9 mouse cellular contexts compared by ENCODE assay signal in genomic region chr17:75110252-75111205, GRCm38 (mm10).
DNase-seq lines count a peak whose midpoint lies in the region; ATAC-seq and TF ChIP-seq lines count a peak whose summit lies in the region.
"Had no signal": no experiment of that assay in that cellular context is flagged by ENCODE, and none has a peak within 500 bp of the region (broad histone marks: within the 10 kb centered on the region; RNA-seq: fewer than 3 reads in every experiment).

No protein-coding gene starts in this region.

- TF ChIP-seq CTCF in Patski (IDR thresholded peaks at IDR 0.05) = no peak
- TF ChIP-seq CTCF in intestine, postnatal 0 days (IDR thresholded peaks at IDR 0.05; ENCODE audit: low read depth) = no peak
- TF ChIP-seq CTCF in midbrain, postnatal 0 days (IDR thresholded peaks at IDR 0.05) = no peak

- no peak for ATAC-seq in heart, embryonic 11.5 days (replicated peaks; ENCODE audit: insufficient number of reproducible peaks, low FRiP score, low TSS enrichment)
- peak; percentile 96 for ATAC-seq in Patski
- ATAC-seq in intestine, postnatal 0 days = peak; percentile 41; the same call in 1 of the 2 replicates
- ATAC-seq in midbrain, postnatal 0 days (ENCODE audit: low FRiP score) = no peak
- no peak for ATAC-seq in forebrain, embryonic 14.5 days
- ATAC-seq: forebrain, postnatal 0 days had no signal

- peaks cover 3% of the 10 kb centered on the region; the same call in 1 of the 2 replicates for H3K4me1 ChIP-seq in heart, embryonic 11.5 days (ENCODE audit: control insufficient read depth, insufficient read depth, low read length)
- no peaks in the 10 kb centered on the region for H3K4me1 ChIP-seq in intestine, postnatal 0 days (replicated peaks; ENCODE audit: control insufficient read depth, insufficient read depth, low read length)
- H3K4me1 ChIP-seq in midbrain, postnatal 0 days (ENCODE audit: insufficient read depth, low read length) = no peaks in the 10 kb centered on the region
- H3K4me1 ChIP-seq in forebrain, embryonic 14.5 days (ENCODE audit: control insufficient read depth, insufficient read depth, low read length) = no peaks in the 10 kb centered on the region; the same call in 1 of the 2 replicates

- H3K27me3 ChIP-seq in heart, embryonic 11.5 days (ENCODE audit: control insufficient read depth, insufficient read depth, low read length) = no peaks in the 10 kb centered on the region
- H3K27me3 ChIP-seq in Patski = no peaks in the 10 kb centered on the region
- no peaks in the 10 kb centered on the region for H3K27me3 ChIP-seq in intestine, postnatal 0 days (replicated peaks; ENCODE audit: control insufficient read depth, insufficient read depth, low read length)
- H3K27me3 ChIP-seq in midbrain, postnatal 0 days (ENCODE audit: insufficient read depth, low read length) = no peaks in the 10 kb centered on the region
- no peaks in the 10 kb centered on the region for H3K27me3 ChIP-seq in forebrain, embryonic 14.5 days (replicated peaks; ENCODE audit: control insufficient read depth, insufficient read depth, low read length)

- no peaks in the 10 kb centered on the region for H3K9me3 ChIP-seq in heart, embryonic 11.5 days (replicated peaks; ENCODE audit: control insufficient read depth, low read length)
- H3K9me3 ChIP-seq in intestine, postnatal 0 days (ENCODE audit: control insufficient read depth) = no peaks in the 10 kb centered on the region
- no peaks in the 10 kb centered on the region for H3K9me3 ChIP-seq in midbrain, postnatal 0 days (ENCODE audit: low read length)
- H3K9me3 ChIP-seq in forebrain, embryonic 14.5 days (replicated peaks; ENCODE audit: control insufficient read depth, low read length) = no peaks in the 10 kb centered on the region

- no peak overlapping the region for H3K4me3 ChIP-seq in heart, embryonic 11.5 days (ENCODE audit: low read depth, low read length)
- H3K4me3 ChIP-seq in intestine, postnatal 0 days (ENCODE audit: low read depth, low read length) = no peak overlapping the region
- H3K4me3 ChIP-seq in midbrain, postnatal 0 days (ENCODE audit: low read depth, low read length) = no peak overlapping the region
- no peak overlapping the region for H3K4me3 ChIP-seq in forebrain, embryonic 14.5 days (ENCODE audit: low read depth, low read length)

- in situ Hi-C loops in Patski (cut with MboI; ENCODE audit: low pct_unique_long_range_greater_than_20kb) = loop anchor here (25.0 kb wide), 1 partner anchor 427 kb away; no protein-coding TSS in a partner anchor

- H3K4me2 ChIP-seq in heart, embryonic 11.5 days = no peak overlapping the region
- H3K4me2 ChIP-seq in intestine, postnatal 0 days (replicated peaks; ENCODE audit: low read depth) = no peak overlapping the region
- H3K4me2 ChIP-seq in midbrain, postnatal 0 days (ENCODE audit: low read depth, low read length, poor library complexity, severe bottlenecking) = no peak overlapping the region
- no peak overlapping the region for H3K4me2 ChIP-seq in forebrain, embryonic 14.5 days (ENCODE audit: low read length)

- H3K36me3 ChIP-seq in heart, embryonic 11.5 days (ENCODE audit: control insufficient read depth, insufficient read depth, low read length) = no peaks in the 10 kb centered on the region
- no peaks in the 10 kb centered on the region for H3K36me3 ChIP-seq in intestine, postnatal 0 days (ENCODE audit: control insufficient read depth, insufficient read depth)
- no peaks in the 10 kb centered on the region for H3K36me3 ChIP-seq in midbrain, postnatal 0 days (ENCODE audit: insufficient read depth, low read length)
- no peaks in the 10 kb centered on the region for H3K36me3 ChIP-seq in forebrain, embryonic 14.5 days (ENCODE audit: control insufficient read depth, insufficient read depth, low read length)

- WGBS in heart, embryonic 11.5 days (ENCODE audit: insufficient replicate concordance) = 80% methylated on average over 16 of the region's 16 CpGs
- WGBS in intestine, postnatal 0 days = 73% methylated on average over 16 of the region's 16 CpGs
- WGBS in midbrain, postnatal 0 days = 86% methylated on average over 16 of the region's 16 CpGs
- WGBS in forebrain, embryonic 14.5 days = 93% methylated on average over 16 of the region's 16 CpGs

- CTCF ChIA-PET in Patski (lab: Charles Lee) = interaction anchor here (0.7 to 1.8 kb wide), 4 partner anchors 9 to 143 kb away, joined by 3 to 5 read pairs (median 4); no protein-coding TSS in a partner anchor

- POLR2A ChIA-PET in Patski (lab: Charles Lee) = interaction anchor here (0.7 to 0.8 kb wide), 2 partner anchors 23 to 68 kb away, joined by 3 read pairs; no protein-coding TSS in a partner anchor

- DNase-seq in heart, postnatal 25 days (ENCODE audit: low spot score) = peak; percentile 23
- DNase-seq in Patski (ENCODE audit: low read depth, low spot score) = peak; percentile 81
- peak; percentile 36 for DNase-seq in lung, postnatal 14 days
- no peak for DNase-seq in midbrain, postnatal 0 days (ENCODE audit: low spot score)
- DNase-seq in forebrain, embryonic 14.5 days (ENCODE audit: low spot score) = no peak
- DNase-seq in right cerebral cortex, postnatal 36 days (ENCODE audit: low spot score in 2 of 2) = no peak
- DNase-seq: forebrain, postnatal 0 days had no signal

- no peak overlapping the region for H3K9ac ChIP-seq in heart, embryonic 11.5 days (ENCODE audit: low read depth, low read length)
- no peak overlapping the region for H3K9ac ChIP-seq in intestine, postnatal 0 days (ENCODE audit: low read depth, low read length)
- H3K9ac ChIP-seq in midbrain, postnatal 0 days (replicated peaks; ENCODE audit: low read length, poor library complexity, severe bottlenecking) = no peak overlapping the region
- H3K9ac ChIP-seq in forebrain, embryonic 14.5 days (ENCODE audit: low read length) = no peak overlapping the region
- H3K9ac ChIP-seq: forebrain, postnatal 0 days had no signal

- intact Hi-C loops in heart, postnatal 25 days (cut with DNase I) = no loop called here

- no peak overlapping the region for H3K27ac ChIP-seq in heart, embryonic 11.5 days (ENCODE audit: low read depth, low read length)
- H3K27ac ChIP-seq in intestine, postnatal 0 days (ENCODE audit: low read depth, low read length) = no peak overlapping the region
- no peak overlapping the region for H3K27ac ChIP-seq in midbrain, postnatal 0 days (ENCODE audit: low read depth, low read length)
- no peak overlapping the region for H3K27ac ChIP-seq in forebrain, embryonic 14.5 days (ENCODE audit: low read depth, low read length)

Comparison
In these comparisons a context has a peak if more than half of its experiments do, and no peak if none do; other contexts are left out.
1. DNase-seq: peak in heart, postnatal 25 days (single experiment), Patski (single experiment) and lung, postnatal 14 days (single experiment); none in midbrain, postnatal 0 days (single experiment), forebrain, embryonic 14.5 days (single experiment) and right cerebral cortex, postnatal 36 days (0 of 2).
2. ATAC-seq: peak in Patski (single experiment) and intestine, postnatal 0 days (single experiment); none in heart, embryonic 11.5 days (single experiment), midbrain, postnatal 0 days (single experiment) and forebrain, embryonic 14.5 days (single experiment).